Mouse (Mus musculus) forebrain, embryonic 11.5 days (tissue): Measurements from ENCODE around the gene Gm4952. TPM values are rescaled to one million over a fixed set of nuclear protein-coding genes. Genes with fewer than 3 reads are reported as not detected.

Experiments
- ATAC-seq: fragments of 200-750 bp; cut with Nextera tagmentation; replicated peaks from 2 replicates; pipeline ENCODE4 v1.8.0; 2017; ENCODE audit warnings: moderate TSS enrichment; ENCODE audit not compliant: low FRiP score
- DNase-seq: peaks from one replicate; pipeline ENCODE4 v3.0.0-alpha.2; 2017; ENCODE audit warnings: low spot score
- H3K27ac ChIP-seq: fragments of 300-500 bp; sonication (generic); 2 replicates; pipeline ENCODE4 v1.5.1; 2014; ENCODE audit warnings: low read depth, low read length
- H3K27me3 ChIP-seq: fragments of 300-500 bp; sonication (generic); 2 replicates; pipeline ENCODE4 v1.6.1; 2014; ENCODE audit warnings: mild to moderate bottlenecking, low read length, mixed read lengths; ENCODE audit not compliant: control insufficient read depth, insufficient read depth
- H3K36me3 ChIP-seq: fragments of 300-500 bp; sonication (generic); 2 replicates; pipeline ENCODE4 v1.6.1; 2014; ENCODE audit warnings: mild to moderate bottlenecking, low read length, moderate library complexity, mixed read lengths; ENCODE audit not compliant: control insufficient read depth, insufficient read depth
- H3K4me1 ChIP-seq: fragments of 300-500 bp; sonication (generic); replicated peaks from 2 replicates; pipeline ENCODE4 v1.6.1; 2014; ENCODE audit warnings: low read length, mixed read lengths; ENCODE audit not compliant: control insufficient read depth, insufficient read depth
- H3K4me2 ChIP-seq: fragments of 300-500 bp; sonication (generic); 2 replicates; pipeline ENCODE4 v1.6.1; 2014; ENCODE audit warnings: low read depth, mild to moderate bottlenecking, low read length, moderate library complexity, mixed read lengths; ENCODE audit not compliant: severe bottlenecking
- H3K4me3 ChIP-seq: fragments of 300-500 bp; sonication (generic); 2 replicates; pipeline ENCODE4 v1.5.1; 2014; ENCODE audit warnings: low read depth, low read length
- H3K9ac ChIP-seq: fragments of 300-500 bp; sonication (generic); 2 replicates; pipeline ENCODE4 v1.6.1; 2014; ENCODE audit warnings: low read length
- H3K9me3 ChIP-seq: fragments of 300-500 bp; sonication (generic); 2 replicates; pipeline ENCODE4 v1.6.1; 2016; ENCODE audit warnings: low read length, mixed read lengths; ENCODE audit not compliant: control insufficient read depth
- WGBS: fragments of 180-500 bp; shearing (Covaris S2); extraction: QIAGEN DNeasy Blood & Tissue Kit; methylation state at CpG from one replicate; pipeline ENCODE4 v1.1.7; 2014; 5-methylcytosine and 5-hydroxymethylcytosine counted together
- polyA plus RNA-seq: library from polyadenylated mRNA; unstranded; fragments of >200 nt; fragmentation: Nextera tagmentation; extraction: Ambion mirVana; gene quantifications from 2 replicates; pipeline ENCODE4 v1.2.1, GENCODE M21; 2014

Gm4952 gene
- polyA plus RNA-seq, 1 experiment from 2014 or later: not detected

DNA sequence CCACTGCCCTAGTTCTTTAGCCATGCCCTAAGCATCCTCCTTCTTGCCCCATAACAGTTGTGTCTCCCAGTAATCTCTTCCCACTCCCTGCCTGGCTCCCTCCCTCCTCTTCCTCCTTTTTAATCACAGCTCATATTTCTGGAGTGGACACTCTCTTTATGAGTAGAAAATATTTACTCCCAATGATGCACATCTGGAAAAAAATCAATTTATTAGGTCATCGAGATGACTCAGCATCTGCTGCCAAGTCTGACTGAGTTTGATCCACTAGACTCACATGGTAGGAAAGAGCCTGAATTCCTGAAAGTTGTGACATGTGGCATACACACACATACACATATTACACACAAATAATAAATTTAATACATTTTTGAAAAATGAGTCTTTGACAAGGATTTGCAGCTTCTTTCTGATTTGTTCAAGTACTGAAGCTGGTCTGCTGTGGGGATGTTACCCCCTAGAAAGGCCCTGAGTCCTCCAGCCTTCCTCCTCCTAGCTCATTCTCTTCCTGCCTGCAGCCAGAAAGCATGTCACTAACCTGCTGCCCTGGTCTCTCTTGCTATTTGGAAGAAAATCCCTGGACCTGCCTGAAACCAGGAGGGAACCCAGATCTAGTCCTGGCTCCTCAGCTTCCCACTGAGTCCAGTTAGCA lies 27.0 kb upstream of the Gm4952 start:
- no peaks in the 10 kb centered on the region for H3K9me3 ChIP-seq
- H3K36me3 ChIP-seq: no peaks in the 10 kb centered on the region; the same call in 1 of the 2 replicates
- no peak overlapping the region for H3K27ac ChIP-seq
- peak overlapping the region; percentile 41; the same call in 1 of the 2 replicates for H3K9ac ChIP-seq
- DNase-seq: no peak
- no peaks in the 10 kb centered on the region for H3K27me3 ChIP-seq
- peak overlapping the region; percentile 45; the same call in 1 of the 2 replicates for H3K4me2 ChIP-seq
- WGBS: 86% methylated on average over 1 of the region's 1 CpGs
- no peak overlapping the region for H3K4me3 ChIP-seq
- ATAC-seq: peak; percentile 56; the same call in 1 of the 2 replicates
- H3K4me1 ChIP-seq: peaks cover 2% of the 10 kb centered on the region

DNA sequence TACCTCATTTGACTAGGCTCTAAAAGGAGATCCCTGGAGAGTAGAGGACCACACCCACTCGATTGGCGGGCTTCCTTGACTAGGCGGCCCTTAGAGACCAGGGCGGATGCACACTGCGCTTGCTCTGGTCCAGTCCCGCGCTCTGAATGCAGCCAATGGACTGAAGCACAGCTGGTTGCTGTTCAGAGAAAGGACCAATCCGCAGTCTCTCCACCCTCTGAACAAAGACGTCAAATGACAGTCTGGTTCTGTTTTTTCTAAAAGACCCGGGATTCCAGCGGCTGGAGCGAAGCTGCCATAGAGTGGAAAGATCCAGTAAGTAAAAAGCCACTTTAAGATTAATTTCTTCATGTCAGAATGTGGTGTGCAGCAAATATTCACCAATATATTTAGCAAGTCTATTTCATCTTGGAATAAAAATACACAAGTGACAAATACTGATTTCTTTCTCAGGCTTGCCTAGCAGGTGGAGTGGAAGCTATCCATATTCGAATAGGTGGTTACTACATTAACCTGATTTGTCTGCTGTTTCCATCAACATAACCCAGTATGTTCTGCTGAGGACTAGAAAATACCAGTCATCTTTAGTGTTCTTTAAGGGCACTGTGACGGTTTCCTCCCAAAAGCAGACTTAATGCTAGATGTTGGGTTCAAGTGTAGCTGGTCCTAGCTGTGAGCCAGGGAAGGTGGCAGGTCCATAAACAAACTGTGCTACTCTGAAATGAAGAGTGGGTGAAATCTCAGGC lies 26.3 kb upstream of the Gm4952 start:
- Histone ChIP-seq H3K9ac (peak overlapping the region; percentile 48), H3K4me1 (peaks cover 2% of the 10 kb centered on the region), H3K4me2 (peak overlapping the region; percentile 45), H3K27me3 (no peaks in the 10 kb centered on the region), H3K27ac (no peak overlapping the region), H3K4me3 (peak overlapping the region; percentile 31), H3K36me3 (peaks cover 4% of the 10 kb centered on the region; the same call in 1 of the 2 replicates), H3K9me3 (no peaks in the 10 kb centered on the region)
- WGBS: 8% methylated on average over 14 of the region's 14 CpGs
- DNase-seq: peak; percentile 87
- ATAC-seq: peak; percentile 100

DNA sequence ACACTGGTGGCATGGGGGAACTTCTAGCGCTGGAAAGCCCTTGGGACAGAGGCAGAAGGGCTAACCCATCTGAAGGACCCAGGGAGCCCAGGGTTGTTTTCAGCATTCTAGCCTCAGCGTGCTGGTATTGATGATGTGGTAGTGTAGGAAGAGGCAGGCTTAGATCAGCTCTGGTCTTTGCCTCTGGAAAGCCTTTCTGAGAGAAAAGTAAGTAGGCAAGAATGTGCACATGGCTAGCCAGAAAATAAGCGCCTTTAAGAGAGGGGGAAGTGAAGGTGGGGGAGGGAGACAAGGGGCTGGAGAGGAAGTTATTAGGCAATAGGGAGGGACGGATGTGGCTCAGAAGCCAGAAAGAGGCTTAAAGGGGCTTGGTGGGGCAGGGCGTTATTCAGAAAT lies 25.8 kb upstream of the Gm4952 start:
- DNase-seq (no peak), ATAC-seq (no peak)
- Histone ChIP-seq H3K4me1 (peaks cover 2% of the 10 kb centered on the region), H3K27me3 (no peaks in the 10 kb centered on the region), H3K9me3 (no peaks in the 10 kb centered on the region), H3K27ac (no peak overlapping the region), H3K36me3 (peaks cover 4% of the 10 kb centered on the region; the same call in 1 of the 2 replicates), H3K4me2 (peak overlapping the region; percentile 45), H3K4me3 (peak overlapping the region; percentile 31), H3K9ac (peak overlapping the region; percentile 48)
- 21% methylated on average over 5 of the region's 5 CpGs for whole genome bisulfite sequencing

DNA sequence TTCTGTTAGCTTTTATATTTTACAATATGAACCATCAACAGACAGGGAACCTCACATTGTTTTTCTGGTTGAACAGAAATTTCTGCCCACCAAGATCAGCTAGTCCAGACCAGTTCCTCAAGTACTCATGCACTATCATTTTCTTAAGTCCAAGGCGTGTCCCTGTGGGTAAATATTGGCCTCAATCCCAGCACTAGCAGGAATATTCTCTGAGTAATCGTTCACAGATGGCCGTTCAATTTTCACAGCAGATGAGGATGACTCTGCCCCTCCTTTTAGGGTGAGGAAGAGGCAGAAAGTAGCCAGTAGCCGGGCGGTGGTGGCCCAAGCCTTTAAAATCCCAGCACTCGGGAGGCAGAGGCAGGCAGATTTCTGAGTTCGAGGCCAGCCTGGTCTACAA lies 24.7 kb upstream of the Gm4952 start:
- H3K27me3 ChIP-seq: no peaks in the 10 kb centered on the region
- peaks cover 4% of the 10 kb centered on the region; the same call in 1 of the 2 replicates for H3K36me3 ChIP-seq
- 93% methylated on average over 7 of the region's 7 CpGs for WGBS
- H3K4me1 ChIP-seq: peaks cover 2% of the 10 kb centered on the region
- DNase-seq (no peak), ATAC-seq (no peak)
- no peak overlapping the region for H3K27ac ChIP-seq
- no peak overlapping the region for H3K4me3 ChIP-seq
- H3K9ac ChIP-seq: no peak overlapping the region
- no peak overlapping the region for H3K4me2 ChIP-seq
- H3K9me3 ChIP-seq: no peaks in the 10 kb centered on the region

DNA sequence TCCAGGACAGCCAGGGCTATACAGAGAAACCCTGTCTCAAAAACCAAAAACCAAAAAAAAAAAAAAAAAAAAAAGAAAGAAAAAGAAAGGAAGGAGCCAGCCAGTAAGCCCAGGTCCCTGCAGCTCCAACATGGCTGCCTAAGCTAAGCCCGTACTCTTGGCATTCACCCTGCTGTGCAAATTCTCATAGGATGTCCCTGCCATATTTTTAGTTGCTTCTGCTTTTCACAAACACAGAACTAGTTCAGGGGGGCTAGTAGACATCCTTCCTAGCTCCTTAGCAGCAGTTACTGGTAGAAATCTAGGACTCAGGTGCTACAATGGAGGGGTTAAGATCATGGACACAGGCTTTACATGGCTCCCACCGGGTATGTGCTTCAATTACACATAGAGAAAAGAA lies 24.3 kb upstream of the Gm4952 start:
- Histone ChIP-seq H3K9ac (no peak overlapping the region), H3K9me3 (no peaks in the 10 kb centered on the region), H3K27me3 (no peaks in the 10 kb centered on the region), H3K4me2 (no peak overlapping the region), H3K36me3 (peaks cover 4% of the 10 kb centered on the region; the same call in 1 of the 2 replicates), H3K27ac (no peak overlapping the region), H3K4me3 (no peak overlapping the region), H3K4me1 (peaks cover 2% of the 10 kb centered on the region)
- no peak for ATAC-seq
- no peak for DNase-seq
- 86% methylated on average over 2 of the region's 2 CpGs for WGBS

DNA sequence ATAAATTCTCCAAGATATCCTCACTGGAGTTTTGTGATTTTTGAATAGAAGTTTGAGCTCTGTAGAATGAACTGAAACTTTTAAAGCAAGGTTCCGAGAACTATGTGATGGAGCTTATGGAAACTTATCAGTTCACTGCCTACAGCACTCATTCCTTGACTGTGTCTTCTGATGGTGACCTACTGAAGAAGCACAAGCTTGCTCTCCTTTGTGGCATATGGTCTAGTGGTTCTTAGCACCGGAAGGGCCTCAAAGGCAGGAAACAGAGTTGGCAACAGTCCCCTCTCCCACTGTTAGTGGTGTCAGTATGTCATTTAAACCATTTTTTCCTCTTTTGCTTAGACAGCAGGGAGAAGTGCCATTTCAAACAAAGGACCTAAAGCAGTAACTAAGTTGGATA lies 23.1 kb upstream of the Gm4952 start:
- ATAC-seq: no peak
- WGBS: 93% methylated on average over 2 of the region's 2 CpGs

DNA sequence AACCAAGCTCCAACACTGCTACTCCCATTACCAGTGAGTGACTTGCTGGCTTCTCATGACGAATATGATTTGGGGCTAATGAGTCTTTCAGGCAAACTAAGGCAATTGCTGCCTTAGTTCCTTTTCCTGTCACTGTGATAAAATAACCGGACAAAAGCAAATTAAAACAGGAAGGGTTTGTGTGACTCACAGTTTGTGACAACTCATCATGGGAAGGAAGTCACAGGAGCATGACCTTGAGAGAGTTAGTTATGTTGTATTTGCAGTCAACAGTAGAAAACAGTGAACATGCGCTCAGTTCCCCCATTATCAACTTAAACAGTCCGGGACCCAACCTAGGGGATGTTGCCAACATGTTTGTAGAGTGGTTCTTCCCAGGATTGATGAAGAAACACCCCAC lies 14.5 kb upstream of the Gm4952 start:
- H3K36me3 ChIP-seq: no peaks in the 10 kb centered on the region
- no peak overlapping the region for H3K27ac ChIP-seq
- no peak for ATAC-seq

More for the DNA sequence above, 23.1 kb upstream of the Gm4952 start:
- Histone ChIP-seq H3K4me1 (peaks cover 2% of the 10 kb centered on the region), H3K4me2 (no peak overlapping the region), H3K4me3 (no peak overlapping the region), H3K36me3 (peaks cover 4% of the 10 kb centered on the region; the same call in 1 of the 2 replicates), H3K27me3 (no peaks in the 10 kb centered on the region), H3K9me3 (no peaks in the 10 kb centered on the region), H3K27ac (no peak overlapping the region), H3K9ac (no peak overlapping the region)
- no peak for DNase-seq

DNA sequence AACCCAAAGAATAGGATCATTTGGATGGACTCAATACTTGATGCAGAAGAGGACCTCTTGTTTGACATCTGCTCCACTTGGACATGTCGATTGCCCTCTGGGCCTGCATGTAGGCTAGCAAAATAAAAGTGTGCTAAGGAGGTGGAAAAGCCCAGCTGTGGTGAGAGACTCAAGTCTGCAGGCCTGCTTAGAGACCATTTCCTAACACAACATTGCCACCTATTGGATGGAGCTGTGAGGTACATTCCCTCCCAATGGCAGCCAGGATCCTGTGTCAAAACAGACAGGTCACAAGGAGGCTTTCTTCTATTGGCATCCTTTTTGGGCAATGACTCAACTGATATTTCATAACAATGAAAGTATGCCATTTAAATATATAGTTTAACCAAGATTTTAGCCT lies 7.9 kb upstream of the Gm4952 start:
- DNase-seq (peak; percentile 63), ATAC-seq (peak; percentile 43; the same call in 1 of the 2 replicates)
- no peak overlapping the region for H3K9ac ChIP-seq
- H3K4me1 ChIP-seq: no peaks in the 10 kb centered on the region
- H3K4me3 ChIP-seq: no peak overlapping the region
- WGBS: 19% methylated on average over 1 of the region's 1 CpGs
- no peaks in the 10 kb centered on the region for H3K36me3 ChIP-seq
- H3K27me3 ChIP-seq: no peaks in the 10 kb centered on the region
- no peak overlapping the region for H3K27ac ChIP-seq
- no peak overlapping the region for H3K4me2 ChIP-seq
- H3K9me3 ChIP-seq: no peaks in the 10 kb centered on the region

More for the DNA sequence above, 14.5 kb upstream of the Gm4952 start:
- 85% methylated on average over 4 of the region's 4 CpGs for whole genome bisulfite sequencing
- Histone ChIP-seq H3K9ac (no peak overlapping the region), H3K4me2 (no peak overlapping the region), H3K27me3 (no peaks in the 10 kb centered on the region), H3K4me1 (no peaks in the 10 kb centered on the region), H3K4me3 (no peak overlapping the region), H3K9me3 (no peaks in the 10 kb centered on the region)
- DNase-seq: no peak
